Mouse (Mus musculus) liver, embryonic 16.5 days (tissue): ENCODE data around the gene Klhl12. TPM values are rescaled to one million over a fixed set of nuclear protein-coding genes. Genes with fewer than 3 reads are reported as not detected.

ENCODE experiments used
- ATAC-seq: fragments of 200-750 bp; cut with Nextera tagmentation; 2 replicates; pipeline ENCODE4 v1.8.0; 2017; ENCODE audit warnings: low read depth, mild to moderate bottlenecking, moderate number of reproducible peaks, moderate library complexity
- H3K27ac ChIP-seq: fragments of 300-500 bp; sonication (generic); 2 replicates; pipeline ENCODE4 v1.5.1; 2014; ENCODE audit warnings: mild to moderate bottlenecking, low read length
- H3K27me3 ChIP-seq: fragments of 300-500 bp; sonication (generic); 2 replicates; pipeline ENCODE4 v1.6.1; 2014; ENCODE audit warnings: low read depth, low read length, mixed read lengths; ENCODE audit not compliant: control insufficient read depth, insufficient read depth
- H3K36me3 ChIP-seq: fragments of 300-500 bp; sonication (generic); 2 replicates; pipeline ENCODE4 v1.6.1; 2014; ENCODE audit warnings: mild to moderate bottlenecking; ENCODE audit not compliant: control insufficient read depth, insufficient read depth
- H3K4me1 ChIP-seq: fragments of 300-500 bp; sonication (generic); 2 replicates; pipeline ENCODE4 v1.6.1; 2014; ENCODE audit warnings: low read depth, low read length, mixed read lengths; ENCODE audit not compliant: control insufficient read depth
- H3K4me2 ChIP-seq: fragments of 300-500 bp; sonication (generic); 2 replicates; pipeline ENCODE4 v1.6.1; 2014; ENCODE audit warnings: low read depth, low read length, mixed read lengths
- H3K4me3 ChIP-seq: fragments of 300-500 bp; sonication (generic); 2 replicates; pipeline ENCODE4 v1.5.1; 2014; ENCODE audit warnings: low read depth, mild to moderate bottlenecking, low read length
- H3K9ac ChIP-seq: fragments of 300-500 bp; sonication (generic); 2 replicates; pipeline ENCODE4 v1.6.1; 2014; ENCODE audit warnings: low read depth, low read length
- H3K9me3 ChIP-seq: fragments of 300-500 bp; sonication (generic); replicated peaks from 2 replicates; pipeline ENCODE4 v1.6.1; 2016; ENCODE audit warnings: low read length; ENCODE audit not compliant: control insufficient read depth
- WGBS: fragments of 180-500 bp; shearing (Covaris S2); extraction: QIAGEN DNeasy Blood & Tissue Kit; methylation state at CpG from one replicate; pipeline ENCODE4 v1.1.7; 2014; ENCODE audit not compliant: insufficient replicate concordance; 5-methylcytosine and 5-hydroxymethylcytosine counted together
- polyA plus RNA-seq: library from polyadenylated mRNA; unstranded; fragments of >200 nt; fragmentation: Nextera tagmentation; extraction: Ambion mirVana; gene quantifications from 2 replicates; pipeline ENCODE4 v1.2.1, GENCODE M21; 2015

Klhl12 gene
- polyA plus RNA-seq, result 33.5 and 34.9 TPM in 2 replicates

DNA sequence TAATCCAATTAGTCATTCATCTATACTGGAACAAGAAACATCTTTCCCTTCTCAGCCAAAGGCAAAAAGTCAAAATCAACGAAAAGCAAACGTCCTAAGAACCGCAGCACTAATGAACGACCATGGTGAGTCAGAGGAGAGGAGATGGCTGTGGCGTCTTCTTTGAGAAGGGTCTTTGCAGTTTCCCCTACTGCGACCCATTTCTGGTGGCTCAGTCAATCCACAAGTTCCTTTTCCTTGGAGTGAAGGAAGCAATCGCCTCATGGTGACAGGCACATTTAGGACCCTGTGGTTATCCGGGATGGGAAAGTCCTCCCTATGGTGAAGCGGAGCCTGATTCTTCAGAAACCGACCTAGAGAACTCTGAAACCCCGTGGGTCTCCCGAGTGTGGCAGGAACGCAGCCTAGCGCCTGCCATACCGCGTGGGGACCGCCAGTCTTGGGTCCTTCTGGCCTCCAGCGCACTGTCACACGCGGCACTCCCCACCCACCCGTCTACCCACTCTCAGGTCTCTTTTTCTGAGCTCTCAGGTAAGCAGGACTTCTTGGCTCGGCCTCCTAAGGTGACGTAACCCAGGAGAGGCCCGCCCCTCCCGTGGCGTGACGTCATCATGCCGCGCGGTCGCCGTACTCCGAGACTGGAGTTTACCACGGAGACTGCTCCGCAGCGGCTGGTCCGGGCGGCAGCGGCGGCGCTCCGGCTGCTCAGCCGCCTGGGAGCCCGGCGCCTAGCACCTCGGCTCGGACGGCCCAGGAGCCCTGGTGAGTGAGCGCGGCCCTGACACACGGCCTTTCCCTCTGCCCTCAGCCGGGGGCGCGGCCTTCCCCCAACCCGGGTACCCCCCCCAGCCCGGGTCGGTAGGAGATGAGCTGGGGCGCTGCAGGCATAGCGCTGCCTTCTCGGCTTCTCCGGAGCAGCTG lies at the start of gene Klhl12:
Gene Klhl12, plus strand, starts transcription at position 628 of the 921 bp plus-strand sequence.
- H3K9me3 ChIP-seq, result no peaks in the 10 kb centered on the region
- peaks cover 27% of the 10 kb centered on the region for H3K4me1 ChIP-seq
- peaks cover 11% of the 10 kb centered on the region for H3K36me3 ChIP-seq
- H3K4me2 ChIP-seq, result peak within 1 kb of the TSS; percentile 61
- no peaks in the 10 kb centered on the region for H3K27me3 ChIP-seq
- under 1% methylated on average over 61 of the region's 61 CpGs for WGBS
- H3K9ac ChIP-seq, result peak within 1 kb of the TSS; percentile 99
- H3K4me3 ChIP-seq, result peak within 1 kb of the TSS; percentile 95
- H3K27ac ChIP-seq, result peak within 1 kb of the TSS; percentile 94
- ATAC-seq, result peak; percentile 95

DNA sequence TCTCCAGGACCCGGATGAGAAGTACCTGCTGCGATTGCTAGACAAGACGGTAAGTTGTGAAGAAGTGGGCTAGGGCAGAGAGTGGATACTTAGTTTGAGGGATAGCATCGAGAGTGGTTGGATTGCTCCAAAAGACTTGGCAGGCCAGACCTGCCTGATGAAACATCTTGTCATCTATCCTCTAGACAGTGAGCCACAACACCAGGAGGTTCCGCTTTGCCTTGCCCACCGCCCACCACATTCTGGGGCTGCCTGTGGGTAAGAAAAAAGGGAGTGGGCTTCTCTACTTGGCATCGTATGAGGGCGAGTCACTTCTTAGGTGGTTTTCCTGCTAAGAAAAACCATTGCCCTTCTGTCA lies 48.9 kb upstream of the Klhl12 start:
- peak overlapping the region; percentile 78 for H3K27ac ChIP-seq
- H3K9me3 ChIP-seq, result no peaks in the 10 kb centered on the region
- peak; percentile 7; the same call in 1 of the 2 replicates for ATAC-seq
- peak overlapping the region; percentile 79 for H3K9ac ChIP-seq
- H3K4me2 ChIP-seq, result peak overlapping the region; percentile 79
- peak overlapping the region; percentile 80 for H3K4me3 ChIP-seq
- H3K4me1 ChIP-seq, result peaks cover 10% of the 10 kb centered on the region
- H3K27me3 ChIP-seq, result no peaks in the 10 kb centered on the region
- WGBS, result 18% methylated on average over 8 of the region's 8 CpGs
- peaks cover 19% of the 10 kb centered on the region for H3K36me3 ChIP-seq

- no peak for ATAC-seq
- no peak overlapping the region for H3K4me3 ChIP-seq
- peaks cover 19% of the 10 kb centered on the region for H3K36me3 ChIP-seq
- H3K27me3 ChIP-seq, result no peaks in the 10 kb centered on the region
- 86% methylated on average over 8 of the region's 8 CpGs for WGBS
- peaks cover 10% of the 10 kb centered on the region for H3K4me1 ChIP-seq
- H3K9me3 ChIP-seq, result no peaks in the 10 kb centered on the region
- no peak overlapping the region for H3K4me2 ChIP-seq
- H3K9ac ChIP-seq, result no peak overlapping the region
- H3K27ac ChIP-seq, result no peak overlapping the region
Measured at GRCm38 (mm10) chr1:134408080-134408479, 47.3 kb upstream of the Klhl12 start.

- ATAC-seq, result no peak
- H3K36me3 ChIP-seq, result peaks cover 19% of the 10 kb centered on the region
- 83% methylated on average over 9 of the region's 9 CpGs for WGBS
Measured at GRCm38 (mm10) chr1:134411706-134412629, 43.4 kb upstream of the Klhl12 start.

DNA sequence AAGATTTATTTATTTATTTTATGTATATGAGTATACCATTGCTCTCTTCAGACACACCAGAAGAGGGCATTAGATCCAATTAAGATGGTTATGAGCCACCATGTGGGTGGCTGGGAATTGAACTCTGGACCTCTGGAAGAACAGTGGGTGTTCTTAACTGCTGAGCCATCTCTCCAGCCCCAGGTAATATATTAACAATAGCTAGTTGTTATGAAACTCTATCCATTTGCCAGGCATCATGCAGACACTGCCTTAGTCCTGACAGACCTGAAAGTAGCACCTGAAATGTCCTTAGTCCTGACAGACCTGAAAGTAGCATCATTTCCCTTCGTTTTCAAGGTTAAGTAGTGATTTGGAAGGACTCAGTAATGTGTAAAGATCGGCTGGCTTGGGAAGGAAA lies 41.3 kb upstream of the Klhl12 start:
- H3K36me3 ChIP-seq, result peaks cover 17% of the 10 kb centered on the region; the same call in 1 of the 2 replicates
- ATAC-seq, result no peak
- no peaks in the 10 kb centered on the region for H3K27me3 ChIP-seq
- WGBS, result 56% methylated on average over 2 of the region's 2 CpGs
- H3K4me2 ChIP-seq, result peak overlapping the region; percentile 77
- H3K27ac ChIP-seq, result peak overlapping the region; percentile 99
- no peak overlapping the region for H3K4me3 ChIP-seq
- H3K9me3 ChIP-seq, result no peaks in the 10 kb centered on the region
- no peak overlapping the region for H3K9ac ChIP-seq
- peaks cover 35% of the 10 kb centered on the region for H3K4me1 ChIP-seq

More at GRCm38 (mm10) chr1:134411706-134412629, 43.4 kb upstream of the Klhl12 start:
- H3K9ac ChIP-seq, result no peak overlapping the region
- H3K4me1 ChIP-seq, result peaks cover 16% of the 10 kb centered on the region
- no peak overlapping the region for H3K4me2 ChIP-seq
- H3K9me3 ChIP-seq, result no peaks in the 10 kb centered on the region
- no peaks in the 10 kb centered on the region for H3K27me3 ChIP-seq
- H3K27ac ChIP-seq, result no peak overlapping the region
- H3K4me3 ChIP-seq, result no peak overlapping the region

DNA sequence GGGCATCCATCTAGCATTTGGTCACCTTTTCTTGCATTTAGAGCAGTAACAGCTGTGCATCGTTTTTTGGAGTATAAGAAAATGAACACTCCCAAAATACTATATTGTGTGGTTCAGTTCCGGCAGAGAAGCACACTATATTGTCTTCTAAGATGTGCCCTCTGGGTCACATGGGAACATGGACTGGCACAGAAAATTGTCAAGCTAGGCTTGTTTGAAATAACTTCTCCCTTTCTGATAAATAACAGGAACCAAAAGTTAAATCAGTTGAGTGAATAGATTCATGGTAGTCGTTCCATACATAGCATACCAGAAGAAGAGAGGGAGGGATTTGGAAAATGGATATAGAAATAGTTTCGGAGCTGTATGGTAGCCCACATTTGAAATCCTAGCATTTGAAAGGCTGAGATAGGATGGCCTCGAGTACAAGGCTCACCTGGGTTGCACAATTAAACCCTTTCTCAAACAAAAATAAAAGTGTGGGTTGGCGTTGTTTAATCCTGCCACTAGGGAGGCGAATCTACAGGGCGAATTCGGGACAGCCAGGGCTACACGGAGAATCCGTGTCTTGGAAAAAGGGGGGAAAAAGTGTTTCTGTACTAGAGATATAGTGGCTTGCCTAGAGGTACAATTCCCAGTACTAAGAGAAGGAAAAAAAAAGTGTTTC lies 40.7 kb upstream of the Klhl12 start:
- peak overlapping the region; percentile 56 for H3K9ac ChIP-seq
- H3K4me2 ChIP-seq, result peak overlapping the region; percentile 77
- H3K36me3 ChIP-seq, result peaks cover 12% of the 10 kb centered on the region; the same call in 1 of the 2 replicates
- peak overlapping the region; percentile 88 for H3K4me3 ChIP-seq
- no peaks in the 10 kb centered on the region for H3K27me3 ChIP-seq
- H3K4me1 ChIP-seq, result peaks cover 41% of the 10 kb centered on the region
- H3K27ac ChIP-seq, result peak overlapping the region; percentile 99
- no peaks in the 10 kb centered on the region for H3K9me3 ChIP-seq
- ATAC-seq, result no peak
- whole genome bisulfite sequencing, result 17% methylated on average over 11 of the region's 11 CpGs

DNA sequence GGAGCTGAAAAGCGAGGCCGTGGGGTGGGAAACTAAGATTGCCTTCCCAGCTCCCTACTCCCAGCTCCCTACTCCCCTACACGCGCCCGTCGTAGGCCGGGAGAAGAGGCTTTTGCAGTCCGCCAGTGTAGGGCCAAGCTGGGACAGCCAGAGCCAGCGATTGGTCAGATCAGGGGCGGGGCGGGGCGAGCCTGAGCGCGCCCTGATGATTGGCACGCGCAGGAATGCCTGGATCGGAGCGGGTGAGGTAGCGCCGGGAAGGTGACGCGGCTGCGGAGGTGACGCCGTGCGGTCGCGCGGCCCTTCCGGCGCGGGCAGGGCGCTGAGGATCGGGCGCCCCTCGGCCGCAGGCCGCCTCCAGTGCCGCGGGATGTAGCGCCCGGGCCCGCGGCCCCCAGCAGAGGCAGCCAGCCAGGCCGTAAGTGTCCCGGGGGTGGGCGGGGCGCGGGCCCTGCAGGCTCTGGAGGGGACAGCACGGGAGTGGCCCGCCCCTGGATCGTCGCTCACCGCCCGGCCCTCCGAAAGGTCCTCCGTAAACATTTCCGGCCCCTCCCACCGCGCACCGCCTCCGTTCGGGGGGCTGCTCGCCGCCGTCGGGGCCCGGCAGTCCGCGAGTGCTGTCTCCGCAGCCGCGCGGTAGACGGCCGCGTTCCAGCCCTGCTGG lies 40.0 kb upstream of the Klhl12 start, which contains the start of gene Adipor1:
Gene Adipor1, plus strand, starts transcription at position 211 of the 664 bp plus-strand sequence.
- H3K4me2 ChIP-seq, result peak within 1 kb of the TSS; percentile 77
- peak; percentile 97 for ATAC-seq
- H3K27me3 ChIP-seq, result no peaks in the 10 kb centered on the region
- under 1% methylated on average over 67 of the region's 77 CpGs for WGBS
- peak within 1 kb of the TSS; percentile 88 for H3K4me3 ChIP-seq
- H3K9ac ChIP-seq, result peak within 1 kb of the TSS; percentile 96
- peaks cover 48% of the 10 kb centered on the region for H3K4me1 ChIP-seq
- H3K9me3 ChIP-seq, result no peaks in the 10 kb centered on the region
- peaks cover 9% of the 10 kb centered on the region; the same call in 1 of the 2 replicates for H3K36me3 ChIP-seq
- H3K27ac ChIP-seq, result peak within 1 kb of the TSS; percentile 99
